Mouse (Mus musculus) ovary, postnatal 36 days (tissue): ENCODE data around the gene Rgs3.
A peak's percentile ranks its signal among the peaks of the same experiment; 100 is the strongest.

Experiments
- DNase-seq: peaks from one replicate; pipeline ENCODE4 v3.0.0; 2022; ENCODE audit warnings: low spot score, mixed read lengths

The Rgs3 gene

GRCm38 (mm10) chr4:62559797-62560329 lies at the start of gene Rgs3:
Rgs3 (plus strand) TSS chr4:62559847.
- no peak for DNase-seq

- DNase-seq: peak; percentile 83
Measured at GRCm38 (mm10) chr4:62509946-62510345, 49.7 kb upstream of the Rgs3 start.

- no peak for DNase-seq
Measured at GRCm38 (mm10) chr4:62513998-62514506, 45.6 kb upstream of the Rgs3 start.

DNA sequence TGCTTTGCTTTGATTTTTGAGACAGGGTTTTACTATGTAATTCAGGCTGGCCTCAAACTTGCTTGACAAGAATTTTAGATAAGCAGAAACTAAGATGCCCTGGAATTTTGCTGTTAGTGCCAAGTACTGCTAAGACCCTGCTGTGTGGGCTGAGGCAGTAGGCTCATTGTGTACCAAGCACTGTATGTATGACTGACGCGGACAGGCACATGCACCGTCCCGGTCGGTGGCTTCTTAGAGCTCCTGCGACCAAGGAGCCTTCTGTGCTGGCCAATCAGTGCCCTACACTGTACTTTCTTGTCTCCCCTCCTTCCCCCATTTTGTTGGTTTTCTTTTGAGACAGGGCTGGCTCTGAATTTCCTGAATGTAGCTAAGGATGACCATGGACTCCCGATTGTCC lies 44.7 kb upstream of the Rgs3 start:
- DNase-seq: no peak

- no peak for DNase-seq
Measured at GRCm38 (mm10) chr4:62515490-62515889, 44.2 kb upstream of the Rgs3 start.

- DNase-seq: no peak
Measured at GRCm38 (mm10) chr4:62516079-62516478, 43.6 kb upstream of the Rgs3 start.

- DNase-seq: no peak
Measured at GRCm38 (mm10) chr4:62516579-62516978, 43.1 kb upstream of the Rgs3 start.

GRCm38 (mm10) chr4:62517046-62517445 lies 42.6 kb upstream of the Rgs3 start:
- no peak for DNase-seq

GRCm38 (mm10) chr4:62517538-62518415 lies 41.9 kb upstream of the Rgs3 start:
- no peak for DNase-seq

GRCm38 (mm10) chr4:62518416-62519121 lies 41.1 kb upstream of the Rgs3 start:
- DNase-seq: peak; percentile 50

DNA sequence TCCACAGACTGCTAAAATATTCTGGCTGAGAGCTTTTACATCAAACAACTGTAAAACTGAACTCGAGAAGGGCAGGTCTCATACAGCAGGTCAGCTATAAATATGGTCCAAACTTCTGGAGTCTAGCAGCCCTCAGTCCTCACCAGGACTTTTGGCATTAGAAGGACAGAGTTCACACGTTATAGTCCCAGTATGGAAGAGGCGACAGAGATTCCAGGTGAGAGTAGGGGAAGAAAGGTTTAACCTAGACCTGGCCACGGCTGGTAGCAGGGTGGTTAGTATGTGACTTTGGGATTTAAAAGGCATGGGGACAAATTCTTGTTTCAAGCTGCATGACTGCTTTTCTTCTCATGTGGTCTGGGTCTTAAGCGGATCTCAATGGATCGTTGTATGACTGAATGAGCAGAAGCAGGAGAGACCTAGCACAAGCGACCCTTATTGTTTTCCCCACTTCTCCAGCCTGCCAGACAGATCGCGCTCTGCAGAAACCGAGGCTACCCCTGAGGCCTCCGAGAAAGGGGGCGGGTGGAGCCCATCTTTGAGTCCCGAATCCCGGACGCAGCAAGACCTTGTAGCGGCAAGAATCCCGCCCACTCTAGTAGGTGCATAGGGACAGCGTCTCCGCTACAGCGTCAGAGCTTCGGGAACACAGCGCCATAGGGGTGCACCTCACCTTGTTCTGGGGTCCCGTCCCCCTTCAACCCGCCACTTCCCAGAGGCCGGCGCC lies 40.4 kb upstream of the Rgs3 start:
- DNase-seq: no peak

- peak; percentile 92 for DNase-seq
Measured at GRCm38 (mm10) chr4:62519849-62520233, 39.8 kb upstream of the Rgs3 start, which contains the start of gene Alad. Alad (minus strand) TSS chr4:62519918.

DNA sequence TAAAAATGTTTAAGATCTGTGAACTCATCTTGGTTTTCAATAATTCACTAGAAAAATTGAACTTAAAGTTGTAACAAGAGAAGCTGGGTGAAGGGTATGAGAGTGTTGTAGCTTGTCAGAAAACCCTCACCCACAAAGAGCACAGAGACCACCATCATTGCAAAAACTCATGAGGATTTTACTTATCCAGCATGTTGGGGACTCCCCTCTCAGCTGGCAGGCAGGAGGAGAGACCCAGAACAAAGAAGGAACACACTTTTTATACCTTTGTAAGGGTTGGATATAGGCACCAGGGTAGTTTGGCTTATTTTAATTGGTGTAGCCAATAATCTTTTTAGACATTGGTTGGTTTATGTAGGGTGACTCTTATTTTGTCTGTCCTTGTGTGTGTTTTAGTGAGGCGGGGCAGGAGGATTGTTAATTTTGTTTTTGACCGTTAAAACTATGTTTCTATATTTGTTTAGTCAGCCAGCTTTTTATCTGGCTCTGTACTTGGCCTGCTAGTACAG lies 38.7 kb upstream of the Rgs3 start:
- no peak for DNase-seq

- peak; percentile 96 for DNase-seq
Measured at GRCm38 (mm10) chr4:62524651-62525488, 34.8 kb upstream of the Rgs3 start, which contains the start of the genes Pole3 and 4933430I17Rik. Pole3 (minus strand) TSS chr4:62525068. 4933430I17Rik (plus strand) TSS chr4:62525369.

DNA sequence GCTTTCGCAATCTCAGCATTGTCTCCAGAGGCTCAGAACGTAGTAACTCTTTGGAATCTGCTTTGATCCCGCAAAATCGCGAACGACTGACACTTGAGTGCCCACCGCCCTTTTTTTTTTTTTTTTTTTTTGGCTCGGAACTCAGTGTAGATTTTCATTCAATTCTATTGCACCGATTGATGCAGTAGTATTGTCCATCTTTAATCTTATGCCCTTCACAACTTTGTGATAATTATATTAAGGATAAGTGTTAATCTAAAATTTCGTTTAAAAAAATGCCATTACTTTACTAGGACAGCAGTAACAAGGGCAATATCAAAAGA lies 34.2 kb upstream of the Rgs3 start:
- no peak for DNase-seq

DNA sequence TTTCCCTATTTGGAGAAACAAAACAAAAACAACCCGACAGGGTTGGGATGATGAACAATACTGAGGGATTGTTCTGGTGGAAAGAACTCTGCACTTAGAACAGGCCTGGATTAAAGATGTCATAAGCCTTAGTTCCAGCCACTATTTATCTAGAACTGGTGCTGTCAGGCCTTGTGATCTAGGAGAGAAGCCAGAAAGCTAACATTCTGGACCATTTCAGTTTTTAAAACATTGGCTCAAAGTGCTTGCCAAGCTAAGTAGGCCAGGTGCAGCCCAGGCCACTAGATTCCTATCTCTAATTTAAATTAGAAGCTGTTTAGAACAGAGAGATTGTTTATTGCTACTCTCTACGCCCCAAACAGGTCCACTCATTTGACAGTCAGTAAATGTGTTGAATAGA lies 33.4 kb upstream of the Rgs3 start:
- DNase-seq: no peak

- DNase-seq: no peak
Measured at GRCm38 (mm10) chr4:62527655-62528054, 32.0 kb upstream of the Rgs3 start.

- DNase-seq: no peak
Measured at GRCm38 (mm10) chr4:62533729-62534128, 25.9 kb upstream of the Rgs3 start.

DNA sequence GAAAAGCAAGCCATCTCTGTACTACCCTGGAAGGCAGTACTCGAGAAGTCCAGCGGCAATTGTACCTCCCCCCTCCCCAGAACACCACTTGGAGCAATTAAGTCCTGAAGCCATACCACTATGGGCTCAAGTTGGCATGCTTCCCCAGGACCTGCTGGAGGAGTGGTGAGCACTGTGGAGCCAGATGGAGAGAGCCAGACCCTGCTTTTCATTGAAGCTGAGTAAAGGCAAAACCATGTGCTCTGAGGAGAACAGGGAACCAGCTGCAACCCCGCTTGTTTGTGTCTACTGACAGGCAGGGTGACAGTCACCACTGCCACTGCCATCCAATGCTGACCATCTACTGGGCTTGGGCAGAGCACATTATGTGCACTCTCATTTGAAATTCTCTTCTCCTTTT lies 17.8 kb upstream of the Rgs3 start:
- DNase-seq: no peak

- DNase-seq: no peak
Measured at GRCm38 (mm10) chr4:62543782-62544181, 15.9 kb upstream of the Rgs3 start.

GRCm38 (mm10) chr4:62544801-62545200 lies 14.8 kb upstream of the Rgs3 start:
- DNase-seq: no peak
